Mouse (Mus musculus) liver, embryonic 14.5 days (tissue): ENCODE data around the gene Akr1b8. TPM values are rescaled to one million over a fixed set of nuclear protein-coding genes. Genes with fewer than 3 reads are reported as not detected.
"Not testable (repeated sequence)": the region's sequence is repeated elsewhere in the genome, so short reads cannot be mapped to it uniquely, and the experiment has no call there.

ENCODE experiments used
- ATAC-seq: fragments of 200-750 bp; cut with Nextera tagmentation; 2 replicates; pipeline ENCODE4 v1.8.0; 2017; ENCODE audit warnings: moderate number of reproducible peaks, mild to moderate bottlenecking, moderate library complexity; ENCODE audit not compliant: insufficient read depth
- DNase-seq, 3 experiments: peaks; one replicate each; pipeline ENCODE4 v3.0.0-alpha.2; 2012 to 2013; ENCODE audit warnings: low read depth in 3 of 3, low spot score in 3 of 3
- H3K27ac ChIP-seq: fragments of 300-500 bp; sonication (generic); 2 replicates; pipeline ENCODE4 v1.5.1; 2014; ENCODE audit warnings: moderate library complexity, mild to moderate bottlenecking, control low read depth, inconsistent platforms
- H3K27me3 ChIP-seq: fragments of 300-500 bp; sonication (generic); 2 replicates; pipeline ENCODE4 v1.6.1; 2014; ENCODE audit warnings: mild to moderate bottlenecking, low read length, moderate library complexity; ENCODE audit not compliant: control insufficient read depth, insufficient read depth
- H3K36me3 ChIP-seq: fragments of 300-500 bp; sonication (generic); replicated peaks from 2 replicates; pipeline ENCODE4 v1.6.1; 2014; ENCODE audit warnings: low read depth; ENCODE audit not compliant: control insufficient read depth, insufficient read depth
- H3K4me1 ChIP-seq, 2 experiments: fragments of 200-500 bp in 1 of 2; fragments of 300-500 bp in 1 of 2; sonication (generic) in 1 of 2; replicated peaks; 2 replicates each; pipeline ENCODE4 v1.6.1; 2012 to 2014; ENCODE audit warnings: antibody characterized with exemption in 1 of 2, inconsistent platforms in 1 of 2, low read length in 1 of 2; ENCODE audit not compliant: control insufficient read depth in 2 of 2, insufficient read depth in 2 of 2
- H3K4me2 ChIP-seq: fragments of 300-500 bp; sonication (generic); 2 replicates; pipeline ENCODE4 v1.6.1; 2014; ENCODE audit warnings: low read depth, mild to moderate bottlenecking, control low read depth, moderate library complexity
- H3K4me3 ChIP-seq, 2 experiments: fragments of 200-500 bp in 1 of 2; fragments of 300-500 bp in 1 of 2; sonication (generic) in 1 of 2; 2 replicates each; pipeline ENCODE4 v1.5.1; 2012 to 2014; ENCODE audit warnings: low read depth in 2 of 2, low read length in 2 of 2, mild to moderate bottlenecking in 2 of 2, control low read depth in 1 of 2, inconsistent platforms in 1 of 2, moderate library complexity in 1 of 2; ENCODE audit not compliant: insufficient read depth in 1 of 2
- H3K9ac ChIP-seq: fragments of 300-500 bp; sonication (generic); replicated peaks from 2 replicates; pipeline ENCODE4 v1.6.1; 2014; ENCODE audit warnings: mild to moderate bottlenecking, control low read depth, moderate library complexity
- H3K9me3 ChIP-seq: fragments of 300-500 bp; sonication (generic); 2 replicates; pipeline ENCODE4 v1.6.1; 2016; ENCODE audit warnings: low read length, mixed read lengths; ENCODE audit not compliant: control insufficient read depth
- CTCF ChIP-seq: IDR thresholded peaks from 2 replicates; pipeline ENCODE4 v1.5.1; 2016; ENCODE audit warnings: antibody characterized with exemption, low read depth, control low read depth
- EP300 ChIP-seq: IDR thresholded peaks from 2 replicates; pipeline ENCODE4 v1.6.1; 2016; ENCODE audit warnings: antibody characterized with exemption, low read depth
- WGBS: fragments of 180-500 bp; shearing (Covaris S2); extraction: QIAGEN DNeasy Blood & Tissue Kit; methylation state at CpG from one replicate; pipeline ENCODE4 v1.1.7; 2014; ENCODE audit not compliant: insufficient replicate concordance; 5-methylcytosine and 5-hydroxymethylcytosine counted together
- polyA plus RNA-seq, 2 experiments: library from polyadenylated mRNA; depleted of rRNA in 1 of 2; stranded (reverse) in 1 of 2; unstranded in 1 of 2; fragments of >200 nt; fragmentation: Nextera tagmentation in 1 of 2; extraction: Ambion mirVana in 1 of 2; gene quantifications; 2 replicates each; pipeline versions ENCODE4 v1.2.1 to v1.2.3; 2012 to 2014

Gene Akr1b8
- polyA plus RNA-seq, 2 experiments: 4.2 to 4.7 TPM

DNA sequence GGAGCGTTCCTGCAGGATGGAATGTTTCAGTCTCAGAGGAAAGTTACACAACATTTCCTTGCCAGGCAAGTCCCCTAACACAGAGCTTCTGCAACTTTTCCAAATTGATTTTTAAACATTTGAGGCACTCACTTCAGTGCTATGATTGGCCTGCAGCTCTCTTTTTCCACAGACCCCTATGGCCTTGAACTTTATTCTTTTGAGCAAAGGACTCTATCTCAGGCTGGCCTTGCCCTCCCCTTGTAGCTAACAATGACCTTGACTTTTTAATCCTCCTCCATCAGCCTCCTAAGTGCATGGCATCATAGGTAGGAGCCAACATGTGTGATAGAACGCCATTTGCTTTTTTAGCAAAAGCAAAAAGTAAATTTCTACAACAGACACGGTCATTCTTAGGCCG, 52.8 kb downstream of the Akr1b8 start:
- TF ChIP-seq CTCF (no peak), EP300 (no peak)
- Histone ChIP-seq H3K4me2 (no peak overlapping the region), H3K9ac (no peak overlapping the region), H3K27ac (no peak overlapping the region), H3K9me3 (no peaks in the 10 kb centered on the region), H3K4me1 (no peaks in the 10 kb centered on the region), H3K36me3 (no peaks in the 10 kb centered on the region), H3K4me3 (no peak overlapping the region), H3K27me3 (no peaks in the 10 kb centered on the region)
- WGBS: 67% methylated on average over 4 of the region's 4 CpGs
- ATAC-seq (no peak), DNase-seq (no peak)

GRCm38 (mm10) chr6:34407403-34407802, 53.5 kb downstream of the Akr1b8 start:
- Histone ChIP-seq H3K4me3 (no peak overlapping the region), H3K9me3 (no peaks in the 10 kb centered on the region), H3K9ac (no peak overlapping the region), H3K4me2 (no peak overlapping the region), H3K4me1 (no peaks in the 10 kb centered on the region), H3K27me3 (no peaks in the 10 kb centered on the region), H3K27ac (no peak overlapping the region), H3K36me3 (no peaks in the 10 kb centered on the region)
- TF ChIP-seq EP300 (no peak), CTCF (no peak)
- DNase-seq (no peak), ATAC-seq (no peak)
- 76% methylated on average over 10 of the region's 10 CpGs for WGBS

DNA sequence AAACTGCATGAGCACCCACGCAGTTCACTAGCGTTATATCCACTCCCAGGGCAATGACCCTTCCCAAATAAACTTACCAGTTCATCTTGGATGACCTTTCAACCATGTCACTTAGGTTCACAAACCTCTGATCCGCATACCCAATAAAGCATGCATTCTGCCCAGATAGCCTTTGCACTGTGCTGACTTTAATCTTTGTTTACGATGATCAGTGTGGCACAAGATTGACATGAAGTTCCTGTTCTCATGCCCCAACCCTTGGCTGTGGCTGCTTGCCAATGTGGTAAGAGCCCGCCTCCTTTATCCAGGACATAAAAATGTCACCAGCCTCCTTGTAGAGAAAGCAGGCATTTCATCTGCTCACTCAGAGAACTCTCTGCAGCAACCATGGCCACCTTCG, 58.1 kb downstream of the Akr1b8 start, which contains the start of gene Akr1b7:
TSS of gene Akr1b7 (plus strand) at position 312 of the 400 bp plus-strand sequence.
- Histone ChIP-seq H3K9ac (no peak within 1 kb of the TSS), H3K4me1 (no peaks in the 10 kb centered on the region), H3K4me3 (no peak within 1 kb of the TSS), H3K36me3 (no peaks in the 10 kb centered on the region), H3K27ac (no peak within 1 kb of the TSS), H3K9me3 (no peaks in the 10 kb centered on the region), H3K27me3 (no peaks in the 10 kb centered on the region), H3K4me2 (no peak within 1 kb of the TSS)
- TF ChIP-seq CTCF: no peak
- TF ChIP-seq EP300: no peak
- DNase-seq (no peak), ATAC-seq (no peak)
- WGBS: 52% methylated on average over 6 of the region's 6 CpGs

DNA sequence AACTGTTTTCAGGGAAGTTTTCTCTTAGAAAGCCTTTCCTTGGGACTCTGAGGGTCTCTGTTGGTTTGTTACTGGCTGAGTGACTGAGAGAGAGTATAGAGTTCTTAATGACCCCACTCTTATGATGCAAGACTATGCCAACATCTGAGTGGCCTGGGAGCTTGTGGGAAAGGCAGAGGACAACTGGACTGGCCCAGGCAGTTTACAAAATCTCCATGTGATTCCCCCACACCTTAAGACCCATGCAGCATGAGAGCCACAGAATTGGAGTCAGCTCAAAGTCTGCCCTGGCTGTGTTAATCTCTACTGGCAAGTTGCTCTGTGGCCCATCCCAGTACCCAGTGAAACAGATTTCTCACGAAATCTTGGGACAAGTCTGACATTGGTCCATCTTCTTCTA, 58.8 kb downstream of the Akr1b8 start:
- no peaks in the 10 kb centered on the region for H3K9me3 ChIP-seq
- no peaks in the 10 kb centered on the region for H3K36me3 ChIP-seq
- no peak overlapping the region for H3K4me2 ChIP-seq
- 32% methylated on average over 1 of the region's 1 CpGs for WGBS
- no peak overlapping the region for H3K9ac ChIP-seq
- no peaks in the 10 kb centered on the region for H3K4me1 ChIP-seq
- H3K4me3 ChIP-seq: no peak overlapping the region
- H3K27ac ChIP-seq: no peak overlapping the region
- H3K27me3 ChIP-seq: no peaks in the 10 kb centered on the region
- no peak for TF ChIP-seq EP300
- TF ChIP-seq CTCF: no peak
- no peak for DNase-seq
- ATAC-seq: no peak

DNA sequence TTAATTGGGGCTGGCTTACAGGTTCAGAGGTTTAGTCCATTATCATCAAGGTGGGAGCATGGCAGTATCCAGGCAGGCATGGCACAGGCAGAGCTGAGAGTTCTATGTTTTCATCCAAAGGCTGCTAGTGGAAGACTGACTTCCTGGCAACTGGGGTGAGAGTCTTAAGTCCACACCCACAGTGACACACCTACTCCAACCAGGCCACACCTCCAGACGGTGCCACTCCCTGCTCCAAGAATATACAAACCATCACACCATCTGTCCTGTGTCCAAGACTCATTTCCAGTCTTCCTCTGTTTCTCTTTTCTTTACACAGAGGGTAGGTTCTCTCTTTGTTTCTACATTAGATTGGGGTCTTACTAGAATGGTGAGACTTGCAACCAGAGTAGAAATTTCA, 59.5 kb downstream of the Akr1b8 start:
- H3K9me3 ChIP-seq, H3K9ac ChIP-seq, H3K4me3 ChIP-seq, ATAC-seq, H3K27ac ChIP-seq, H3K36me3 ChIP-seq, H3K27me3 ChIP-seq, H3K4me2 ChIP-seq, H3K4me1 ChIP-seq, DNase-seq: not testable (repeated sequence)
- WGBS: 27% methylated on average over 1 of the region's 1 CpGs

- 75% methylated on average over 2 of the region's 2 CpGs for WGBS
- no peak for TF ChIP-seq CTCF
- no peak for TF ChIP-seq EP300
- no peak overlapping the region for H3K4me3 ChIP-seq
- H3K9ac ChIP-seq: no peak overlapping the region
- H3K27me3 ChIP-seq: no peaks in the 10 kb centered on the region
- H3K36me3 ChIP-seq: no peaks in the 10 kb centered on the region
- H3K4me2 ChIP-seq: no peak overlapping the region
- H3K27ac ChIP-seq: no peak overlapping the region
- no peak for DNase-seq
- H3K9me3 ChIP-seq: no peaks in the 10 kb centered on the region
- no peaks in the 10 kb centered on the region for H3K4me1 ChIP-seq
- no peak for ATAC-seq
These were observed 62.6 kb downstream of the Akr1b8 start for GRCm38 (mm10) chr6:34416521-34416920.

Other genes starting within 250 kb of the Akr1b8 start
- gene Slc35b4, start 177.0 kb upstream of the Akr1b8 start, polyA plus RNA-seq (2012; rRNA removed): 7.8 and 8.4 TPM in 2 replicates
- gene Slc35b4, start 177.0 kb upstream of the Akr1b8 start, polyA plus RNA-seq (2014; fragmentation: Nextera tagmentation; extraction: Ambion mirVana): 17.0 and 20.6 TPM in 2 replicates
- 27.3 and 32.2 TPM in 2 replicates for gene Akr1b3, start 36.6 kb upstream of the Akr1b8 start, polyA plus RNA-seq (2012; rRNA removed)
- 48.4 and 50.4 TPM in 2 replicates for gene Akr1b3, start 36.6 kb upstream of the Akr1b8 start, polyA plus RNA-seq (2014; fragmentation: Nextera tagmentation; extraction: Ambion mirVana)
- 4.6 and 5.1 TPM in 2 replicates for gene Akr1b10, start 30.1 kb downstream of the Akr1b8 start, polyA plus RNA-seq (2012; rRNA removed)
- gene Akr1b10, start 30.1 kb downstream of the Akr1b8 start, polyA plus RNA-seq (2014; fragmentation: Nextera tagmentation; extraction: Ambion mirVana): 5.0 and 5.5 TPM in 2 replicates
- 1.7 and 2.4 TPM in 2 replicates for gene Akr1b7, start 58.2 kb downstream of the Akr1b8 start, polyA plus RNA-seq (2012; rRNA removed)
- 5.1 and 5.4 TPM in 2 replicates for gene Akr1b7, start 58.2 kb downstream of the Akr1b8 start, polyA plus RNA-seq (2014; fragmentation: Nextera tagmentation; extraction: Ambion mirVana)
- gene Bpgm, start 122.1 kb downstream of the Akr1b8 start, polyA plus RNA-seq (2012; rRNA removed): 84.9 and 140 TPM in 2 replicates
- 136 and 143 TPM in 2 replicates for gene Bpgm, start 122.1 kb downstream of the Akr1b8 start, polyA plus RNA-seq (2014; fragmentation: Nextera tagmentation; extraction: Ambion mirVana)
- 15.1 and 24.9 TPM in 2 replicates for gene Cald1, start 244.4 kb downstream of the Akr1b8 start, polyA plus RNA-seq (2012; rRNA removed)
- gene Cald1, start 244.4 kb downstream of the Akr1b8 start, polyA plus RNA-seq (2014; fragmentation: Nextera tagmentation; extraction: Ambion mirVana): 44.0 and 45.1 TPM in 2 replicates